Mouse (Mus musculus): ENCODE data around the gene Kmt2b.

GRCm38 (mm10) chr7:30520396-30520795 is 68.1 kb downstream of the Kmt2b start:
- TF ChIP-seq CTCF (IDR thresholded peaks at IDR 0.05; ENCODE audit: control insufficient read depth, insufficient read depth, low read length): no peak
- TF ChIP-seq POLR2A (IDR thresholded peaks at IDR 0.05; ENCODE audit: borderline replicate concordance, control insufficient read depth, low read depth, low read length): no peak
